Mouse (Mus musculus) CH12F3 (cell line): ENCODE results near the gene Mtr.

ENCODE experiments used
- in situ Hi-C: fragments of 300-500 bp; cut with MboI; formaldehyde crosslinking; loops from 2 replicates; pipeline ENCODE4 v1.14.3; 2020; ENCODE audit warnings: low sequenced_read_pairs

The Mtr gene

DNA sequence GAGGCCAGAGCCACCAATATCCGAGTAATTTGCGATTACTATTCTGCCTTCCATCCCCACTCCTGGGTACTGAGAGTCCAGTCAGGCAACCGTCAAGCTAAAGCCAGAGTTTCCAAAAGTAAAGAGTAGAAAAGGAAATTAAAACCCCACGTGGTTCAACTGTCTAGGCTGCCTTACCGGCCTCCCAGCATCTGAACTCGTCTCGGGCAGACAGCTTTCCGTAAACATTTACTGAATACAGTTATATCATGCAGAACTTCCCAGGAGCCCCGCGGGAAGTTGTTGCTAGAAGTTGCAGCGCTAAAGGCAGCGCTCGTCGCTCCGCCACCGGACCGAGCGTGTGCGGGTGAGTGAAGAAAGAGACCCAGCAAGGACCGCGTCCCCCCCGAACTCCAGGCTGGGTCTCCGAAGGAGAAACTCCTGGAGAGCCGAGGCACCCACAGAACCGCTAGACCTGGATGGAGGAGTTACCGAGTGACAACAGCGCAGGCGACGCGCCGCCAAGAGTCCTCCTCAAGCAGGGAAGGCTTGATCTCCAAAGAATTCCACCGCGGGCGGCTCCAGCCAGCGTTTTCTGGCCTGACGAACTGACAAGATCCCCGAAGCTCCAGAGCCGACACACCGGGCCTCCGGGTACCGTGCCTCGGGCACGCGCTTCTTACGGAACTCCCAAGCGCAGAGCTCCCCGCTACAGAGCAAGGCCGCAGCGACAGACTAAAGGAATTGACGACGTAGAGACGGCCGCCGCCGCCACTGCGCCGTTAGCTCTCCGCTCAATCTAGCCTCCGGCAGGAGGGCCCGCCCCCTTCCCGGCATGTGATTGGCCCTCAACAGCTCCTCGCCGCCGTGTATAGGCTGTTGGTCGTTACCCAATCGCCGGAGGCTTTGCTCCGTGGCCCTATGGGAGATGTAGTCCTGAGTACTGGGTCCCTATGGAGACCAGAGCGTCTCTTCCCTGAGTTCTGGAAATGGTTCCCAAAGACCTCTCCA lies at the start of gene Mtr:
Gene Mtr, minus strand, starts transcription at position 723 of the 990 bp plus-strand sequence.
- in situ Hi-C loops: no loop called here

DNA sequence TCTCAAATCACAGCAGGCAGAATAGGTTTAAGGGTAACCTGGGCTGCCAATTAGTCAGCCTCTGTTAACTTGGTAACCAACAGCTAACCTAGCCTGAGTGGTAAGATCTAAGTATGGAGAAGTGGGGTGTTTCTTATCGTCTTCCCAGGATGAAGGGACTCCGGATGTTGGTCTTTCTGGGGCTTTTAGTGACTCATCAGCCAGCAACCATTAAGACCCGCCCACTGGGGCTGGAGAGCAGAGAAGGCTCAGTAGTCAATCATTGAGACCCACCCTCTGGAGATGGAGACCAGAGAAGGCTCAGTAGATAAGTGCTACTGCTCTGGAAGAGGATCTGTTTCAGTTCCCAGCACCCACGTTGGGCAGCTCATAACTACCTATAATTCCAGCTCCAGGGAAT lies 49.4 kb upstream of the Mtr start:
- in situ Hi-C loops: no loop called here

DNA sequence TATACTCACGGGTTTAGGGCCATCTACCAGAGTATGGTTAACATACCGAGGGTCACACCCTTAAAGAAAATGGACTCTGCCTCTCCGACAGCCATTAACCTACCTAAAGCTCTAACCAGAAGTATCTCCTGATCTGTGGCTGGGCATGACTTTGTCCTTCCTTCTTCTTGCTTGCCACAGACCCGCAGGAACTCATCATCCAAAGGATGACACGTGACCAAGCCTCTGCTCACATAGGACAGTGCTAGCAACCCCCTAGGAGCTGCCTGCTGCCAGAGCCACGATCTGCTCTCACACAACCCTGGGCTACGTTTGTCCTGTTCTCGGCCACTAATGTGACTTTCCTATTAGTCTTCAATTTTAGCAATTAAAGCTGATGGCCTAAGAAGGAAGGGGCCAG lies 47.6 kb upstream of the Mtr start:
- in situ Hi-C loops: no loop called here

DNA sequence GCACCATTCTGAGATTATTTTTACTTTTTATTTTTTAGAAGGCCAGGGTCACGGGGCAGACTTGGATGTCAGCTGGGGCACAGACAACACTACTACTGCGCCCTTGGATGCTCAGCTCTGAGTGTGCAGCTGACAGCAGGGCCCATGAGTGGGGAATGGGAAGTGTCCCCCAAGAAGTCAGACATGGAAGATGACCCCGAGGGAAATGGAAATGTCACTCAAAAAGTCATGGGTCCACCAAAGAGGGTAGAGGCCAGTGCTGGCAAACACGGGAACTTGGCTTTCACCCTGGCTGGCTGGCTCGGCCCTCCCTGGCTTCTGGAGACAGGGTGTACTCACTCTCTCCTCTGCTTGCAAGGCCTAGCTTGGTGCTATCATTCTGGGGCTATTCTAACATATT lies 47.1 kb upstream of the Mtr start:
- in situ Hi-C loops: no loop called here

DNA sequence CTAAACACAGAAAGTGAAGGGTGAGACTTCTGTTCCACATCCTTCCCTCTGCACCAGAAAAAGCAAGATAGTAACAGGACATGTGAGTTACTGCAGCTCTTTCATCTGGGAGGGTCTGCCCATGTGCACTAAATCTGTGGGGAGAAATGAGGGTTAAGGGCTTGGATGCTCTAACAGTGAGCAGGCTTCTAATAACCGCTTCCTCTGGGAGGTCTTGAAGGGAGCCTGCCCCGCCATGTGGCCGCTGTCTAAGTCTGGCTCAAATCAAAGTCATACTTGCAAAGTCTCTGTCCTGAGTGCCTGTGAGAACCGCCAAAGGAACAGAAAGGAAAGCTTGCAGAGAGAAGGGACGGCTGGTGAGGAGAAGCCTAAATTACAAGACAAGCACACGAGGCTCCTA lies 39.9 kb upstream of the Mtr start:
- in situ Hi-C loops: no loop called here

DNA sequence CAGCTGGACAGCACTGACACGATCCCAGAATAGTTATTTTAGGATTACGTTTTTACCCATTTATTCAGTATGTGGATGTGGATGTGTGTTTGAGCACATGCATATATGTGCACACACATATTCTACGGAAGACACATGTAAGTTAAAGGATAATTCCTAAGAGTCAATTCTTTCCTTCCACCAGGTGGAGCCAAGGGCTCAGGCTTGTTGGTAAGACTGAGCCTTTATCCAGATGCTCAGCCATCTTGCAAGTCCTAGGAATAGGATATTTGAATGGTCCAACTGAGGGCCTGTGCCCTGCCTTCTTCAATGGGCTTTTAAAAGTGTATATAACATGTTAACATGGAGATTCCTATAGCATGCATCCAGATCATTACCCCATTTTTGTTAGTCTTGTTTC lies 38.8 kb upstream of the Mtr start:
- in situ Hi-C loops: no loop called here

DNA sequence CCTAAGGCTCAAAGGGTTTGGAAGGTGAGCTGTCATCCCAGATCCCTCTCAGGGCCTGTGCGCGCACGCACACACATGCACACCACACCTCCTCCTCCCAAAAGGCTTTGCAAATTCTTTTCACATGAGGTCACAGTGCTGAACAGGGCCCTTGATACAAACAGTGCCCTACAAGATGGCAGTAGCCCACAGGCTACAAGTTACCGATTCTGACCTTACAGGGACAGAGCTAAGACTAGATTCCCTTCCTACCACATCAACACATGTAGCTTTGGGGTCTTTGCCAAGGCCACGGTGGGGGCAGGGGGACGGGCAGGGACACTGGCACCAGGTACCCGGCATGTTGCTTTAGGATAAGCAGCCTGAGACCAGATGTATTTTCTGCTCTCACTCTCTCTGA lies 35.9 kb upstream of the Mtr start:
- in situ Hi-C loops: no loop called here

DNA sequence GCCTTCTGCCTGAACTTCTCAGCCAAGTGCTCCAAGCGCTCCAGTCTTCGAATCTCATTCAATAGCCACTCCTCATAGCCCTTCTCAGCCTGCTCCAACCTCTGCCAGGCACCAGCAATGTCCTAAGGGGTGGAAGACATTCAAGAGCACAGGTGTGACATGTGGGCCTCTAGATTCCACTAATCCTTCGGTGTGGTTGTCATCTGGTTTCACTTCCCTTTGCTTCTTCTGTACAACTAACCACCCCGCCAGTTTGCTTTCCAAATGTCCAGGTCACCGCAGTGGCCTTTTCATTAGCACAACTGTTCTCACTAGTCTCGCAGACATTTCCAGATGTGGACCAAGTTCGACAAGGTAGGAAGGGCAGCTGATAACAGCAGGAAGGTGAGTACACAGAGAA lies 32.8 kb upstream of the Mtr start:
- in situ Hi-C loops: no loop called here

DNA sequence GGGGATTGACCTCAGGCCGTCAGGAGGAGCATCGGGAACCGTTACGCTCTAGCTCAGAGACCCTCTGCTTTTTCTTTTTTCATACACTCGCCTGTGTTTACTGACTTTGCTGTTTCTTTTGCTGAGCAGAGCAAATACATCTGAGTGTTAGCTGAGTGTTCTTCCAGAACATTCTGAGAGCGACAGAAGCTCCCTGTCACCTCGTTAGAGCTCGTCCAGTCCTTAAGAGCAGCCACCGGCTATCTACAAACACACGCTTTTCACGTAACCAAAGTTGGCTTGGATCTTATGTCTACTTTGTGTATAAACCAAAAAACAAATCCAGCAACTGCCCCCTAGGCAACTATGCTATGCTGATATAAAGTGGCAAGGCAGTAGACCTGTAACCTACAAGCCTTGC lies 26.6 kb upstream of the Mtr start:
- in situ Hi-C loops: no loop called here

DNA sequence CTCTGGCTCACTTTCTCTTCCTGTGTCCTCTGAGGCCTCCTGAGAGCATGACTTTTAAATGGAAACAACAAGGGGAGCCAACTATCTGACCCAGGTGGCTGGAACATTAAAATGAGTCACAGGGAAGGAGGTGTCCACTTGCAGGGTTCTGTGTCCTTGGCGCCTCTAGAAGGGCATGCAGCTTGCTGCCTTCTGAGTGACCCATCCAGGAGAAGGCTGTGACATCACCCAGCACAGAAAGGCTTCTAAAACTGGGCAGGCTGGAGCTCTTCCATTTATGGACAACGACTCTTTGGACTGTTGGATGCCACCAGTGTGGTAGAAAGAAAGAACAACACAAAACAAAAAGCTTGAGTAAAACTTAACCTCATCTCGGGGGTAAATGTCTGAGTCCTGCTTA lies 25.9 kb upstream of the Mtr start:
- in situ Hi-C loops: no loop called here

DNA sequence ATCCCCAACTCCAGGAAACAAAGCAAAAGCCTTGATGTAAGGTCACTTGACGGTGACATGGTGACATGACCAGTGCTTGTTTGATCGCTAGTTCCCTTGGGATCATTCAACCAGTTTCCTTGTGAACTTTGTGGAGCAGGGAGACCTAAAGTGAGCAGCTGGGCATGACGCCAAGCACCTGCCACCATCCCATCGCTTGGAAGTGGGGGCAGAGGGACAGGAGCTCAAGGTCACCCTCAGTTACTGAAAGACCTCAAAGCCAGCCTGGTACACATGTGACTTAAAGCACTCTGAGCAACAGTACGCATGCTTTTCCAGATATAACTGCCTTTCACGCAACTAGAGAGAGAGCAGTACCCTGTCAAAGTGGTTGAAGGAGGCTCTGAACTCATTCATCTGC lies 16.8 kb upstream of the Mtr start:
- in situ Hi-C loops: no loop called here

DNA sequence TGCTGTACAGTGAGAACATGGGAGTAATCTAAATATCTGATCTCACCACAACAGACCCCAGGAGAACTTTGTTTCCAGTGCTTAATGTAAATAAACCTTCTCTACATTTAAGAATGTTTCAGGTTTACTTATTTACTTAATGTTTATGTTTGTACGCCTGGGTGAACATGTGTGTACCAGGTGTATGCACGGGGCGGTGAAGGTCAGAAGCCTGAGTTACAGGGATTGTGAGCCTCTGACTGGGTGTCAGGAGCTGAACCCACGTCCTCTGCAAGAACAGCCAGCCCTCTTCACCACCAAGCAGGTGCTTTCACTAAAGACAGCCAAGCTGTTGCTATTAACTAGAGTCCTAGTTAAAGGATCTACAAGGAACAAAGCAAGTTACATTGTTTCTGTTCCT lies 16.3 kb upstream of the Mtr start:
- in situ Hi-C loops: no loop called here

DNA sequence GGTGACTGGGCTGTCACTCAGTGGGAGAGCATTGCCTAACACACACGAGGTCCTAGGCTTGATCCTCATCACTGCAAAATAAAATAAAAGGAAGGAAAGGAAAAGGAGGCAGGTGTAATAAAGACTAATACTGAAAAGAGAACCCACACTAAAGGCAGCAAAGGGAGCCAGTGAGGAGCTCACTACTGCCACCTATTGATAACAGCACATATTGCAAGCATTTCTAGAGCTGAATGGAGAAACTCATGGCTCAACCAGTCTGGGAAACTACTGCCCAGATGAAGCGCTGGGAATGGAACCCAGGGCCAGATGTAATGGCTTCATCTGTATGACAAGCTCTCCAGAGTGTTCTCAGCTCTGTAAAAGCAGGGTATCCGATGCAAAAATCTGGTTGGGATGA lies 15.0 kb upstream of the Mtr start:
- in situ Hi-C loops: no loop called here

DNA sequence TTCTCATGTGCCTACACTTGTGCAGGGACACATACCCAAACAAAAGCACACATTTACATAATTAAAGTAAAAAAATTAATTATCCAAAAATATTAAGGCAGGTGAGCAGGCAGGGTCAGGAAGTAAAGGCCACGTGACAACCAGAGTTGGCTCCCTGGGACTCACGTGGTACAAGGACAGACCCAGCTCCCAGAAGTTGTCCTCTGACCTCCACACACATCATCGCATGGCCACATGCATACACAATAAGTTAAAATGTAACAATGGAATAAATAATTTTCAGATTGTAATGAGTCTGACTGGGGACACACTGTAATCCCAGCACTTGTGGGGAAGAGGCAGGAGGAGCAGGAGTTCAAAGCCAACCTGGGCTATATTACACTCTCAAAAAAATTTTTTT lies 10.1 kb upstream of the Mtr start:
- in situ Hi-C loops: no loop called here

DNA sequence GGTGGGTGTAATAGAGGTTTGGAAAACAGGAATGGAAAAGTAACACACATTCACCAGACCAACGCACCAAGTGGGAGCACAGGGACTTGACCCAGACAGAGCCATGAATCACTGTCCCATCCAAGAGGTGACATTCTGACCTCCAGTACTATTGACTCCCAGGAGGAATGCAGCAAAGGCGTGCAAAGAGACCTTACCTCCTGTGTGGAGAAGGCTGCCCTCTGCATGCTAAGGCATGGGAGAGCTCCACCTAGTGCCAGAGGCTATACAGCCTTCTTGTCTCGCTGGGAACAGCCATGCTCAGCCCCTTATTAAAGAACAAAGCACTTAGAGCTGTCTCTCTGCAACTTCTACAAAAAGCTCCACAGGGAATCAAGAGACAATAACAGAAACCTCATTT lies 9.2 kb upstream of the Mtr start:
- in situ Hi-C loops: no loop called here

DNA sequence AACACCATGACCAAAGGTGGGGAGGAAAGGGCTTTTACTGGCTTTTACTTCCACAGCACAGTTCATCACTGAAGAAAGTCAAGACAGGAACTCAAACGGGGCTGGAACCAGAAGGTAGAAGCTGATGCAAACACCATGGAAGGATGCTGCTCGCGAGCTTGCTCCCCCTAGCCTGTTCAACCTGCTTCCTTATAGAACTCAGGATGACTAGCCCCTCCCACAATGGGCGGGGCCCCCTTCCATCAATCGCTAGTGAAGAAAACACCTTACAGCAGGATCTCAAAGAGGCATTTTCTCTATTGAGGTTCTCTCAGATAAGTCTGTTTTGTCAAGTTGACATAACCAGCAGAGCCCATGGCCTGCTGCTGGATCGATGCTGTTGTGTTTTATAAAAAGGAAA lies 6.1 kb upstream of the Mtr start:
- in situ Hi-C loops: no loop called here

DNA sequence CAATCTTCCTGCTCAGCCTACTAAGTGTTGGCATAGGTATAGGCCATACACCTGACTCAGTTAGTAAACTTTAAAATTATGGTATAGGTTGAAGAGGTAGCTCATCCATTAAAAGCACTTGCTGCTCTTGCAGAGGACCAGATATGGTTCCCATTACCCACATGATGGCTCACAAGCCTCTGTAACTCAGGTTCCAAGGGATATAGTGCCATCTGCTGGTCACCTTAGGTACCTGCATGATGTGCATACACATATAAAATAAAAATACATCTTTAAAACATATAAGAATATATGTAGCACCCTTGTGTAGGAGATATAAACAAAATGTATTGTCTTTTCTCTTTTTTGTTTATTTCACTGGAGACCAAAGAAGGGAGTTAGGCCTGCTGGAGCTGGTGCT lies 3.6 kb upstream of the Mtr start:
- in situ Hi-C loops: no loop called here

DNA sequence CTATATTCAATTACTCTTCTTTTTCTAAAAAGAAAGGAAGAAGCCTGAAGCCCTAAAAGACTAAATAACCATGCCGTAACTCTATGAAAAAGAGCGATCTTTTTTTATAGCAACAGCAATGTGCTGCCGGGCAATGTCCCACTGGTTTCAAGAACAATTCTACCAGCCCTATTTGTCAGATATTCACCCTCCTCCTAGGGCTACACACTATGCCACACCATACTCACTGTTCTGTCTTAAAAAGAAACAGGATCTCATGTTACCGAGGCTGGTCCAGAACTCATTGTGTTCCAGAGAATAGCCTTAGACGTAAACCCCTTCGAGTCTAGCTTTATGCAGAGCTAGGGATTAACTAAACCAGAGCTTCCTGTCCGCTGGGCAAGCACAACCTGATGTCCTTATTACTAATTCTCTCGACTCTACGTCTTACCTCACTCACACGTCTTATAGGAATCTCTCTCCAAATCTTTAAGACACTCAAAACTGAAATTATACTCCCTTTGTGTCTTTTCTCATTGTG lies 982 bp downstream of the Mtr start:
- in situ Hi-C loops: no loop called here

DNA sequence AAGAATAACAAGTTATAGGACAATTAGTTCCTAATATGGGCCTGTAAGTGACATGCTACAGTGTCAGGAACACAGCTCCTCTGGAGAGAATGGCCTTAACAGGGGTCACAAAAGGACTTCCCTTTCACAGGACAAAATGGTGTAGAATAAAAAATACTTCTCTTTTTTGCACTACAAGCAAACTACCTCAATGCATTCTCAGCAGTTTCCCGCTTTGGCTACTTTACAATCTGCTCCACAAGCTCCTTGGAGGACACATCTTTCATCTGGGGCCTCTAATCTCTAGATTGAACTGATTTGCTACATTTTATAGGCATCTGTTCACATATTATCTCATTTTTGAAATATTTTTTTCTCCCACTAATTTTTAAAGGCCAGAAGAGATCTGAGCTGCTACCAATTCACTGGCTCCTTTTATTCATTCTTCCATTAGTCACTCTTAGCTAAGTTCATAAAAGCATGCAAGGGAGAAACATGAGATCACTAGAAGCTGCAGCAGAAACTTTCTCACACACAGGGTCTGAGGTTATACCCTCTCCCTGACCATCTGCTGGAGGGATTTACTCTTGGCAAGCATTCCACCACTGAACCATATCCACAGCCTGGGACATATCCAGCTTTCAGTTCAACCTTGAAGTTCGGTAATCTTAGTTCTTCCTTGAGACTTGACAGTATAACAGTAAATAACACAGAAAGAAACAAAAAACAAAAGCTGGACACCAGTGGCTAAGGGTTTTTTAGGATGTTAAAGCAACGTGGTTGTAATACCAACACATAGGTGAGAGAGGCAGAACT lies 1.8 kb downstream of the Mtr start:
- in situ Hi-C loops: no loop called here

DNA sequence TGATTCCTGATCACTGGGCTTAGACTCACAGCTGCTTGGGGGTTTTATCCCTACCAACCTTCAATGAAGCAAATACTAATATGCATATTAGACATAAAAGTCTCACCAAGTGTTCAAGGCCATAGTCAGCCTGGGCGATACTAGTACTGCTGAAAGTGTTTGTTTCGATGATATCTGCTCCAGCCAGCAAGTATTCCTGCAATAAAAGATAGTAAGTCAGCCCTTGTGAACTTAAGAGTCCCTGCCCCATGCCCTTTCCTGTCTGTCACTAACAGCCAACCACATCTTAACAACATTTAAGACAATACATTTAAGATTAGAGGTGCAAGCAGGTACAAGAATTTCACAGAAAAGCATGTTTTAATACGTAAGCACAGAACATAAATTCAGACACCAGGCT lies 7.4 kb downstream of the Mtr start:
- in situ Hi-C loops: no loop called here

DNA sequence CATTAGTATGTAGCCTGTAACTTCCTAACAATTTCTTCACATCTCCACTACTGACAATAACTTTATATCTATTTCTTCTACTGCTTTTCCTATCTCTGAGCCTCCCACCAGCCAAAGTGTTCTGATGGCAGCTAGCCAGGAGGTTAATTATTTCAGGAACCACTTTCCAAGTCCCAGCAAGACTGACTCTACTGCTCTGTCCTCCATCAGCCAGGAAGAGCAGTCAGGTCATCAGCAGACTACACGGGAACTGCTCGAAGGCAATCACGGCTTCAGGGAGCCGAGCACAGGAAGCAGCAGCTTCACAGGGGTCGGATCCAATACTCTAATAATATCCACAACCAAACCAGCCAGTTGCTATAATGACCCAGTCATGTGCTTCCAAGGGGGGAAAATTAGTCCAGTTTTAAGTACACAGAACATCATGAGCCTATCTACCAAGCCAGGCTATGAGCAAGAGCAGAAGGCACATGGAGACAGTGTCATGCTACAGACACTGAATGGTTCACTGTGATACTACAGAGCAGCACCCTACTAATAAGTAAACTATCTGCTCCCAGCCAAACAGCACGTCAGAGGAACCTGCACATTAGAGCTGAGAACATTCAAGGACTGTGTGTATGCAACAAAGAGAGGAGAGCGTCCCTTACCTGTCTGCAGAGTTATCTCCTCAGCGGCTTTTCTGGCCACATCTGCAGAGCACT lies 8.6 kb downstream of the Mtr start:
- in situ Hi-C loops: no loop called here
